Mouse (Mus musculus): ENCODE data around the gene Pmp22. TPM values are rescaled to one million over a fixed set of nuclear protein-coding genes. Genes with fewer than 3 reads are reported as not detected.
A peak's percentile ranks its signal among the peaks of the same experiment; 100 is the strongest.

Gene Pmp22
- polyA plus RNA-seq, 1 experiment from 2014 or later: 45.2 TPM

DNA sequence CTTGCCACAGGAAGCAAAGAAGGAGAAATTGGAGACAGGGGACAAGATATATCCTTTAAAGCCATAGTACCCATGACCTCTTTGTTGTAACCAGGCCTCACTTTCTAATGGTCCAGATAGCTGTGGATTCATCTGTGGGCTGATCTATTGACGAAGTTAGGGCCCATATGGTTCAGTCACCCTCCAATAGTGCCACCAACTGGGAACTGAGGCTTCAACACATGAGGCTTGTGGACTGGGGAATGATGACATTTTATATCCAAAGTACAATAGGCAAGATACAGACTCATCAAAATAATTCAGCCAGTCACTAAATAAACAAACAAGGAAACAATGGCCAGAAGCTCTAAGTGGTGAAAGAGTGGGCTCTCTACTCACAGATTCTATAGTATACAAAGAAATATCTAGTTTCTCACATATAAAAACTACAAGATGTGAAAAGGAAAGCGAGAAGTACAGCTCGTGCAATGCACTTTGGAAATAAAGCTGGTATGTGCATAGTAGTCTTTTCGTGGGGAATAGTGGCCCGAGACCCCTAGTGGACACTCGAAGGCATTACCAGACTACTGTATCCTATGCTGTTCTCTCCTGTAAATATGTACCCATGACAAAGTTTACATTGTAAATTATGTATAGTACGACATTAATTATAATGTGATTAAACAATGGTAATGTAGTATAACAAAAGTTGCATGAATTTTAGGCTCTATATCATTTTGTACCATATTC, 36.1 kb downstream of the Pmp22 start:
- Histone ChIP-seq H3K27me3 (no peaks in the 10 kb centered on the region), H3K9ac (no peak overlapping the region), H3K36me3 (no peaks in the 10 kb centered on the region), H3K4me1 (replicated peaks) (no peaks in the 10 kb centered on the region; the same call in 1 of the 2 replicates), H3K9me3 (no peaks in the 10 kb centered on the region), H3K4me3 (no peak overlapping the region), H3K27ac (replicated peaks) (no peak overlapping the region), H3K4me2 (no peak overlapping the region)
- ATAC-seq (ENCODE audit: low read depth): no peak
- WGBS: 60% methylated on average over 7 of the region's 7 CpGs

DNA sequence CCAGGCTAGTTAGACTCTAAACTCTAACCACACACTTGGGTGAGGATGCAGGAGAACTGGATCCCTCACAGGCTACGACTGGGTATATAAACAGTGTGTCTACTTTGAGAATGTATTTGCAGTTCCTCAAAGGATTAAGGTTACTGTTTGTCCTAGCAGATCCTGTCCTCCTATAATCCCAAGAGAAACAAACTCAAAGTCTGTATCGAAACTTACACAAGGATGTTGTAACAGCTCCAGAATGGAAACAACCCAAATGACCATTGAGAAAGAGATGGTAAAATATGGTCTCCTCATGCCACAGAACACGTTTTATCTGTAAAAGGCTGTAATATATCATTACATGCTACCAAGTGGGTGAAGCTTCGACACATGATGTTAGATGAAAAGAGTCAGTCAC, 39.0 kb downstream of the Pmp22 start:
- Histone ChIP-seq H3K4me3 (no peak overlapping the region), H3K9ac (no peak overlapping the region), H3K27me3 (no peaks in the 10 kb centered on the region), H3K4me2 (no peak overlapping the region), H3K4me1 (replicated peaks) (no peaks in the 10 kb centered on the region; the same call in 1 of the 2 replicates), H3K36me3 (no peaks in the 10 kb centered on the region), H3K27ac (replicated peaks) (no peak overlapping the region), H3K9me3 (no peaks in the 10 kb centered on the region)
- WGBS: 73% methylated on average over 4 of the region's 4 CpGs
- ATAC-seq (ENCODE audit: low read depth): no peak

DNA sequence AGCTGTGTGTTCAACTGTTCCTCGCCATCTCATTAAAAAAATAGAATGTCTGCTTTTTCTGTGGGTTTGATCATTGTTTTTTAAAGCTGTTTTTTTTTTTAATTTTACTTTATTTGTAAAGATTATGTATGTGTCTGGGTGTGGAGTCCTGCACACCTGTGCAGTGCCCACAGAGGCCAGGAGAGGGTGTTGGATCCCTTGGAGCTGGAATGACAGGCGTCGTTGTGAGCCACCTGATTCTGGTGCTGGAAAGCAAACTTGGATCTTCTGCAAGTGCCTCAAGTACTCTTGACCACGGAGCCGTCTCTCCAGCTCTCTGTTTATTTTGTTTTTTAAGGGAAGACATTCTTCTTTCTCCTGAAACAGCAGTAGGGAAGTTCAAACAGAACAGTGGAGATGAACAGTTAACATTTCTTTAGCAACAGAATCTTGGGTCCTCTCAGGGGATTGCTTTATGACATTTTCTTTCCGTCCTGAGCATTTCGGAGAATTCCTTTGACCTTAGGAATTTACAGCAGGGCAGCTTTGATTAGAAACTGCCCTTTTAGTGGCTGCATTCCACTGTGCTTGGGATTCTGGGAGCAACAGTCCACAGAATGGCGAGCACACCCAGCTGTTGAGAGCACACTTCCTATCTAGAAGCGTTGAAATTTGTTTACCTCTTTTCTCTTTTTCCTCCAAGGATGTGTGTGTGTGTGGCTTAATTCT, 39.9 kb downstream of the Pmp22 start:
- no peak overlapping the region for H3K4me3 ChIP-seq
- H3K9ac ChIP-seq: no peak overlapping the region
- H3K27ac ChIP-seq (replicated peaks): no peak overlapping the region
- H3K4me1 ChIP-seq (replicated peaks): no peaks in the 10 kb centered on the region; the same call in 1 of the 2 replicates
- no peak for ATAC-seq (ENCODE audit: low read depth)
- H3K9me3 ChIP-seq: no peaks in the 10 kb centered on the region
- H3K4me2 ChIP-seq: no peak overlapping the region
- H3K36me3 ChIP-seq: no peaks in the 10 kb centered on the region
- no peaks in the 10 kb centered on the region for H3K27me3 ChIP-seq
- 23% methylated on average over 9 of the region's 9 CpGs for WGBS

DNA sequence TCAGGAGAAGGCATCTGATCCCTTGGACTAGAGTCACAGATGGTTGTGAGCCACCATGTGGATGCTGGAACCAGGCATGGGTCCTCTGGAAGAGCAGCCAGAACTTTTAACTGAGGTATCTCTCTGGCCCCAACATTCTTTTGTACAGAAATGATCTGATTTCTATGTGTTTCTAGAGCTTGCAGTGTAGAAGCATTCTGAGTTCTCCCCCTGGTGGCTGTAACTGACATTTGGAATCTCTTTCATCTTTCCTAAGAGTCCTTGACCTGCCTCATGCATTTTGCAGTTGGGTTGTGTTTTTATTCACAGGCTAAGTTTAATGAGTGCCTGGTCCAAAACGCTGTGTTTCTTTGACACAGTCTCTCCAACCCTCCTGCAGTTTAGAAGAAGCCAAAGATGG, 43.2 kb downstream of the Pmp22 start:
- no peak overlapping the region for H3K4me3 ChIP-seq
- no peak overlapping the region for H3K4me2 ChIP-seq
- H3K9ac ChIP-seq: no peak overlapping the region
- no peaks in the 10 kb centered on the region for H3K36me3 ChIP-seq
- no peaks in the 10 kb centered on the region for H3K9me3 ChIP-seq
- ATAC-seq (ENCODE audit: low read depth): no peak
- H3K27me3 ChIP-seq: no peaks in the 10 kb centered on the region
- no peaks in the 10 kb centered on the region; the same call in 1 of the 2 replicates for H3K4me1 ChIP-seq (replicated peaks)
- 37% methylated on average over 1 of the region's 1 CpGs for WGBS
- no peak overlapping the region for H3K27ac ChIP-seq (replicated peaks)

DNA sequence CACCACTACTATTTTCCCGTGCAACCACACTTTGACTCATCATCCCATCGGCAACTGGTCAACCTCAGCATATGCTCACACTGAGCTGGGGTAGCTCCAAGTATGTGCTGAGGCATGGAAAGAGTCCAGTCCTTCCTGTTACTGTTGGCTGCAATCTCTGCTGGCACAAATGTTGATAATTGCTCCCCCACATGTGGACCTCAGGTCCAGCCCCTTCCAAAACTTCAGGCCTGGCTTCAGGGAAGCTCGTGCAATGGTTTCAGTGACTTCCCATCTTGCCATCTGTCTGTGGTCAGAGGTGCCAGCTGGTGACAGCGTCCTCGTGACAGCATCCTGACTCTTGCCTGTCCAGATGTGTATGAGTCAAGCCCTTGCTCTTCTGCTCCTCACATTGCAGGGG, 44.8 kb downstream of the Pmp22 start:
- H3K36me3 ChIP-seq: no peaks in the 10 kb centered on the region
- no peaks in the 10 kb centered on the region; the same call in 1 of the 2 replicates for H3K4me1 ChIP-seq (replicated peaks)
- no peak overlapping the region for H3K27ac ChIP-seq (replicated peaks)
- H3K27me3 ChIP-seq: no peaks in the 10 kb centered on the region
- ATAC-seq (ENCODE audit: low read depth): no peak
- no peak overlapping the region for H3K4me2 ChIP-seq
- H3K4me3 ChIP-seq: no peak overlapping the region
- H3K9me3 ChIP-seq: no peaks in the 10 kb centered on the region
- H3K9ac ChIP-seq: no peak overlapping the region
- 87% methylated on average over 5 of the region's 5 CpGs for WGBS

DNA sequence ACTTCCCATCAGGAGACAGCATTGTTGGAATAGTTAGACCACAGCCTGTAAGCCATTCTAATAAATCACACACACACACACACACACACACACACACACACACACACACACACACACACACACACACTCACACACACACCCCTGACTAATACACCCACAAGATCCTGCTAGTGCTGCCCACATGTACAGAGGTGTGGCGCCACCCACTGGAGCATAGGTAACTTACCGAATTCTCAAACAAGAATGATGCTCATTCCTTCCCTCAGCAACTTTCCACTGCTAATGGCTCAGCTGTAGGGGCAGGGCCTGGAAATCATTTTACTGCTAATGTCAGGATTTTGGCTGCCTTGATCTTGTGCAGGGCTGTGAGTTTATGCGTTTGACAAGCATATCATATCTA, 46.5 kb downstream of the Pmp22 start:
- no peak for ATAC-seq (ENCODE audit: low read depth)
- Histone ChIP-seq H3K4me1 (replicated peaks) (peaks cover under 1% of the 10 kb centered on the region; the same call in 1 of the 2 replicates), H3K36me3 (no peaks in the 10 kb centered on the region), H3K27ac (replicated peaks) (no peak overlapping the region), H3K4me3 (no peak overlapping the region), H3K9me3 (no peaks in the 10 kb centered on the region), H3K9ac (no peak overlapping the region), H3K27me3 (no peaks in the 10 kb centered on the region), H3K4me2 (no peak overlapping the region)
- 51% methylated on average over 3 of the region's 3 CpGs for WGBS

DNA sequence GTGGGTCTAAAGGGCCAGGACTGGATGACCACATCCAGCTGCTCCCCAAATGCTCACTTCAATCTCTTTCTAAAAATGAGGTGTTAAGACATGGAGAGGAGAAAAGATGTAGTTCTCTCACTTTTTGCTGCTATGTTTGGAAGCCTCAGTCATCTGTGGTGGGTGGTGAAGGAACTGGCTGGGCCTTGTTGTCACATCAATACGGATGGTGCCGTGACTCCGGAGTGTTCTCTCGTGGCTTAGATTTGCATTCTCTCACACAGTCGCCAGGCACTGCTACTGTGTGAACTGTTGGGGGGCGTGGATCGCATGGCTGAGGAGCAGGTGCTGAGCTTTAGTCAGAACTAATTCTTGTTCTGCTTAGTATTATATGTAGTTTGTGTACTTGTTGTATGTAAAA, 47.6 kb downstream of the Pmp22 start:
- Histone ChIP-seq H3K27me3 (no peaks in the 10 kb centered on the region), H3K9me3 (no peaks in the 10 kb centered on the region), H3K4me3 (no peak overlapping the region), H3K4me1 (replicated peaks) (peaks cover 12% of the 10 kb centered on the region), H3K9ac (no peak overlapping the region), H3K36me3 (no peaks in the 10 kb centered on the region), H3K27ac (replicated peaks) (no peak overlapping the region), H3K4me2 (no peak overlapping the region)
- WGBS: 54% methylated on average over 7 of the region's 7 CpGs
- no peak for ATAC-seq (ENCODE audit: low read depth)

DNA sequence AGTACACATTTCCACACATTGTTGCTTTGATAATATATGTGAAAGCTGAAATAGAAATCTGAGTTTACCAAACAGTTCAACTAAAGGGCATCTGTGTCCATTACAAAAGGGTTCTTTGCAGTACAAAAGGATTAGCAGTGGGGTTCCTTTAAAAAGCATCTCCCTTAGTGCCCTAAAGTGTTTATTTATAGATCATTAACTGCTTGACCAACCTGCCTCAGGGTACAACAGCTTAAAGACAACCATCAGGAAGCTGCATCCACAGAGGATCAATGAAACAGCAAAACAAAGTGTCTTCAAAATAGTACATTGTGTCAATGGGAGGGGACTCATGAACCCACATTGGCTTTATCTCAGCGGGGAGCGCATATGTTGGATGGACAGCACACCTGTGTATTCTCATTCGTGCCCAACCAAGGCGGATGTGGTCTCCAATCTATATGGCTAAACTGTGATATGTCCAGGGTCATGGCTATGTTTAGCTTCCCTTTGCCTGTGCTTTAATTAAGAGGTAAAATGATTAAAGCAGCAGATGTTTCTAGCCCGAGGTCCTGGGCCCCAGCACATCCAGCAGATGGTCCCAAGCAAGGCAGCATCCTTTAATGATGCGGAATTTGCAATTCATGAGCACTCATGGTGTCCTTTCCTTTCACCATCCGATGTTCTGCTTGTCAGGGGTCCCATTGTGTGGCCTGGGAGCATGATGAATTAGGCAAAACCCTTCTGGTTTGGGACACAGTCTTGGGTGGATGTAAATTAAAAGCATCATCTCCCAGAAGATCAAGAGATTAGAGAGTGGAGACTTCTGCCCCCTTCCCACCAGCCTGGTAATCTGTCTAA, 51.7 kb downstream of the Pmp22 start:
- H3K4me1 ChIP-seq (replicated peaks): peaks cover 18% of the 10 kb centered on the region
- no peaks in the 10 kb centered on the region for H3K9me3 ChIP-seq
- H3K27me3 ChIP-seq: no peaks in the 10 kb centered on the region
- no peak overlapping the region for H3K9ac ChIP-seq
- no peak overlapping the region for H3K4me3 ChIP-seq
- 11% methylated on average over 7 of the region's 7 CpGs for WGBS
- H3K36me3 ChIP-seq: no peaks in the 10 kb centered on the region
- peak; percentile 88 for ATAC-seq (ENCODE audit: low read depth)
- H3K27ac ChIP-seq (replicated peaks): peak overlapping the region; percentile 42; the same call in 1 of the 2 replicates
- H3K4me2 ChIP-seq: no peak overlapping the region

DNA sequence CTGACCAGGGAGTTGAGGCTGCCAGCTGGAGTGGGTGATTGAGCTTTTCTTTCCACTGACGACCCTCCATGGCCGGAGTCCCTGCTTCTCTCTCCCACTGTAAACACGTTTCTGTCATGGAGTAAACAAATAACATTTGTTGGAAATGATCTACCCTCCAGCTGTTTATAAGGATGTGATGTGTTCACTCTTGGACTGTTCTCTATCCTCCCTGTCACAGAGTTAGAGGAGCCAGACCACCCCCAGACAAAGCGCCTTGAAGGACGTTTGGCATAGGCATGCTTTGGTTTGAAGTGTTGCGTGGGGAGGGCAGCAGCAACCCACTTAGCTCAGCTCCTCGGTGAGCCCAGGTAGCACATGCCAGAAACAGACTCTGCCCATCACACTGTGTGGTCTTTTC, 60.0 kb downstream of the Pmp22 start:
- Histone ChIP-seq H3K4me2 (no peak overlapping the region), H3K9ac (no peak overlapping the region), H3K36me3 (no peaks in the 10 kb centered on the region), H3K27me3 (no peaks in the 10 kb centered on the region), H3K9me3 (no peaks in the 10 kb centered on the region), H3K4me3 (no peak overlapping the region), H3K27ac (replicated peaks) (no peak overlapping the region), H3K4me1 (replicated peaks) (no peaks in the 10 kb centered on the region)
- ATAC-seq (ENCODE audit: low read depth): no peak
- WGBS: 89% methylated on average over 7 of the region's 7 CpGs

DNA sequence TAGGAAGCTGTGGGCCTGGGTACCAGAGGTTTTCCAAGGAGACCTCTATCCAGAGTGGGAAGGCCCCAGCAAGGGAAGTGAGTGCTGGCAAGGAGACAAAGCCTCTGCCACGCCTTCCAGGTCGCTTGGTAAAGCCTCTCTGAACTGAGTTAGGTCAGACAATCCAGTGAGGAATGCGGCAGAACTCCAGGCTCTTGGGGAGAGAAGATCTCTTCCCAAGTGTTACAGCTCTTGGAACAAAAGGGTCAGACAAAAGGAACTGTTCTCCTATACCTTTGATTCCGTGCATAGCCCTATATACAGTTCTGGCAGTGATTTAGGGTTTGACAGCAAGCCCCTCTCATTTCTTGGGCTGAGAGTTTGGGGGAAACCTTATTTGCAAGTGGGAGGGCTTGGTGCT, 69.3 kb downstream of the Pmp22 start:
- H3K9ac ChIP-seq: no peak overlapping the region
- H3K9me3 ChIP-seq: no peaks in the 10 kb centered on the region
- 25% methylated on average over 4 of the region's 4 CpGs for WGBS
- H3K4me2 ChIP-seq: no peak overlapping the region
- no peak overlapping the region for H3K27ac ChIP-seq (replicated peaks)
- no peak overlapping the region for H3K4me3 ChIP-seq
- H3K4me1 ChIP-seq (replicated peaks): no peaks in the 10 kb centered on the region
- H3K27me3 ChIP-seq: no peaks in the 10 kb centered on the region
- no peak for ATAC-seq (ENCODE audit: low read depth)
- H3K36me3 ChIP-seq: no peaks in the 10 kb centered on the region

DNA sequence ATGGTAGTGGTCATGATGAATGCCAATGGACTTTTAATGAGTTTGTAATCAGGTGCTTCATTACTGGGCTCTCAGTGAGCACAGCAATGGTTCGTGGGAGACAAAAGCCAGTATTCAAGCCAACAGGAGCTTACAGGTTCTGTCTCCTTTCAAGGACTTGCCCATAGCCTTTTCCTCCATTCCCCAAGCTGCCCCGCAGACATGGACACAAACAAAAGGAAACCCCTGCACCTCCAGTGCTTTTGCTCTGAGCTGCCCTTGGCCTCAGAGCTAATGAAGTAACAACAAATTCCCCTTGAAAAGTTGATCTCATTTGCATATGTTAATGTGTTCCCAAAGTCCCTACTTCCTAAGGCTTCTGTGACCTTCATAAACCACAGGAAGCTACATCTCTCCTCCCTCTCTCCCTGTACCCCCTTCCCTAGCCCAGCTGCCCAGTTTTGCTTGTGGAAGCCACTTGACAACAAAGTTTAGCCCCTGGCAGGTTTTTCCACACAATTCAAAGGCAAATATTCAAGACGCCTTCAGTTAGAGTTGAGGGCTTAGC, 73.3 kb downstream of the Pmp22 start:
- Histone ChIP-seq H3K9ac (no peak overlapping the region), H3K9me3 (no peaks in the 10 kb centered on the region)

More for the DNA sequence above, 73.3 kb downstream of the Pmp22 start:
- no peaks in the 10 kb centered on the region for H3K27me3 ChIP-seq
- H3K27ac ChIP-seq (replicated peaks): no peak overlapping the region
- H3K4me2 ChIP-seq: no peak overlapping the region
- WGBS: 71% methylated on average over 3 of the region's 3 CpGs
- no peaks in the 10 kb centered on the region for H3K36me3 ChIP-seq
- H3K4me3 ChIP-seq: no peak overlapping the region
- H3K4me1 ChIP-seq (replicated peaks): no peaks in the 10 kb centered on the region
- ATAC-seq (ENCODE audit: low read depth): no peak
